Mouse (Mus musculus): Measurements from ENCODE around the gene Gm13290.

Gm13290 gene

GRCm38 (mm10) chr4:88782335-88782734 lies 8.7 kb downstream of the Gm13290 start:
- WGBS = 0% methylated on average over 4 of the region's 31 CpGs

- WGBS = no CpG with 5 or more reads among the region's 27 CpGs
Measured at GRCm38 (mm10) chr4:88785409-88785808, 11.8 kb downstream of the Gm13290 start, which contains the start of gene Gm13276. Gene Gm13276 (plus strand): TSS chr4:88785709.

GRCm38 (mm10) chr4:88788402-88788801 lies 14.8 kb downstream of the Gm13290 start, which contains the start of gene Gm13277:
Gene Gm13277 (plus strand): TSS chr4:88788632.
- 0% methylated on average over 6 of the region's 28 CpGs for WGBS

GRCm38 (mm10) chr4:88791250-88791649 lies 17.6 kb downstream of the Gm13290 start, which contains the start of gene Gm13278:
Gene Gm13278 (plus strand): TSS chr4:88791550.
- WGBS = no CpG with 5 or more reads among the region's 28 CpGs

GRCm38 (mm10) chr4:88793936-88794675 lies 20.5 kb downstream of the Gm13290 start, which contains the start of gene Gm13275:
Gene Gm13275 (plus strand): TSS chr4:88794487.
- WGBS = 0% methylated on average over 13 of the region's 52 CpGs

GRCm38 (mm10) chr4:88797097-88797496 lies 23.5 kb downstream of the Gm13290 start, which contains the start of gene Gm13279:
Gene Gm13279 (plus strand): TSS chr4:88797397.
- WGBS = no CpG with 5 or more reads among the region's 28 CpGs

GRCm38 (mm10) chr4:88799365-88799764 lies 25.7 kb downstream of the Gm13290 start, which contains the start of gene Gm13285:
Gene Gm13285 (plus strand): TSS chr4:88799665.
- 19% methylated on average over 6 of the region's 7 CpGs for WGBS

GRCm38 (mm10) chr4:88802954-88803353 lies 29.3 kb downstream of the Gm13290 start, which contains the start of gene Gm13287:
Gene Gm13287 (plus strand): TSS chr4:88803254.
- no CpG with 5 or more reads among the region's 29 CpGs for whole genome bisulfite sequencing

GRCm38 (mm10) chr4:88805231-88805630 lies 31.6 kb downstream of the Gm13290 start, which contains the start of gene Gm13288:
Gene Gm13288 (plus strand): TSS chr4:88805531.
- no CpG with 5 or more reads among the region's 8 CpGs for WGBS

GRCm38 (mm10) chr4:88805761-88806160 lies 32.1 kb downstream of the Gm13290 start:
- WGBS = 0% methylated on average over 13 of the region's 34 CpGs

GRCm38 (mm10) chr4:88815928-88816327 lies 42.3 kb downstream of the Gm13290 start, which contains the start of gene Ifna7:
Gene Ifna7 (plus strand): TSS chr4:88816228.
- WGBS = 64% methylated on average over 3 of the region's 3 CpGs

- WGBS = 90% methylated on average over 1 of the region's 1 CpGs
Measured at GRCm38 (mm10) chr4:88819659-88820058, 46.0 kb downstream of the Gm13290 start, which contains the start of gene Ifna11. Gene Ifna11 (plus strand): TSS chr4:88819959.

GRCm38 (mm10) chr4:88822995-88823394 lies 49.4 kb downstream of the Gm13290 start:
- WGBS = 21% methylated on average over 4 of the region's 4 CpGs
